8 mouse cellular contexts compared by ENCODE assay signal in the genomic region with DNA sequence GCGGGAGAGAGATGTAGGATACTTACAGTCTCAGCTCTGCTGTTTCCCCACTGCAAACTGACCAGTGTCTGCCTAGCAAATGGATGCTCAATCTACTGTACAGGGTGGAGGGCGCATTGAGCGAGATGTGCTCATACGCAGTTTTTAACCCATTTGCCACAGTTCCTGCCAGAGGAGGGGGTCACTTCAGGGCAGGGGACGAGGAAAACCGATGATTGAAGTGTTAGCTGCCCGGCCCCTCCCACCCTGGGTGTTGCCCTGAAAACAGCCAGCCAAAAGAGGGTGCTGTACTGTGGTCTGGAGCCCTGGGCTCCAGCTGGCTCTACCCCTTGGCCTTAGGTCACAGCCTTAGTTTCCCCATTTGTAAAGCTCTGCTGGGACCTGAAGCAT. TPM values are rescaled to one million over a fixed set of nuclear protein-coding genes. Genes with fewer than 3 reads are reported as not detected.
DNase-seq lines count a peak whose midpoint lies in the region; ATAC-seq and TF ChIP-seq lines count a peak whose summit lies in the region.

No protein-coding gene starts in this region.

- ATAC-seq in kidney, postnatal 0 days (replicated peaks; ENCODE audit: low FRiP score, low read depth): no peak; the same call in 1 of the 2 replicates
- ATAC-seq in embryonic facial prominence, embryonic 12.5 days (ENCODE audit: insufficient number of reproducible peaks, insufficient read depth, low FRiP score, low TSS enrichment): no peak
- ATAC-seq in intestine, postnatal 0 days: no peak
- ATAC-seq in midbrain, postnatal 0 days (ENCODE audit: low FRiP score): no peak

- no peaks in the 10 kb centered on the region for H3K27me3 ChIP-seq in kidney, postnatal 0 days (ENCODE audit: insufficient read depth, low read length)
- peaks cover 7% of the 10 kb centered on the region for H3K27me3 ChIP-seq in embryonic facial prominence, embryonic 12.5 days
- peaks cover 4% of the 10 kb centered on the region; the same call in 1 of the 2 replicates for H3K27me3 ChIP-seq in intestine, postnatal 0 days (replicated peaks; ENCODE audit: control insufficient read depth, insufficient read depth, low read length)
- H3K27me3 ChIP-seq in midbrain, postnatal 0 days (ENCODE audit: insufficient read depth, low read length): peaks cover 12% of the 10 kb centered on the region

- DNase-seq in kidney, postnatal 0 days (ENCODE audit: low spot score): no peak
- no peak for DNase-seq in kidney, adult 8-10 months
- no peak for DNase-seq in midbrain, postnatal 0 days (ENCODE audit: low spot score)
- DNase-seq in right cerebral cortex, postnatal 10 days (ENCODE audit: low spot score in 2 of 2): no peak
- no peak for DNase-seq in T-cell, adult 2 months (ENCODE audit: low spot score)
- DNase-seq in layer of hippocampus, adult 18-20 months (ENCODE audit: low spot score in 2 of 2): no peak

- H3K9ac ChIP-seq in kidney, postnatal 0 days (ENCODE audit: low read depth, low read length): peak overlapping the region; percentile 88
- H3K9ac ChIP-seq in embryonic facial prominence, embryonic 12.5 days: peak overlapping the region; percentile 73
- 0 out of 2 replicates have a peak overlapping the region, but pooled peaks have one; percentile 59 for H3K9ac ChIP-seq in intestine, postnatal 0 days (ENCODE audit: low read depth, low read length)
- H3K9ac ChIP-seq in midbrain, postnatal 0 days (replicated peaks; ENCODE audit: low read length, poor library complexity, severe bottlenecking): no peak overlapping the region

- H3K4me2 ChIP-seq in kidney, postnatal 0 days (ENCODE audit: low read length): peak overlapping the region; percentile 97
- peak overlapping the region; percentile 81 for H3K4me2 ChIP-seq in embryonic facial prominence, embryonic 12.5 days (replicated peaks)
- peak overlapping the region; percentile 98 for H3K4me2 ChIP-seq in intestine, postnatal 0 days (replicated peaks; ENCODE audit: low read depth)
- H3K4me2 ChIP-seq in midbrain, postnatal 0 days (ENCODE audit: low read depth, low read length, poor library complexity, severe bottlenecking): peak overlapping the region; percentile 93; the same call in 1 of the 2 replicates

- H3K4me1 ChIP-seq in kidney, postnatal 0 days (replicated peaks; ENCODE audit: insufficient read depth, low read length): peaks cover 30% of the 10 kb centered on the region
- H3K4me1 ChIP-seq in embryonic facial prominence, embryonic 12.5 days: peaks cover 57% of the 10 kb centered on the region
- peaks cover 10% of the 10 kb centered on the region; the same call in 1 of the 2 replicates for H3K4me1 ChIP-seq in intestine, postnatal 0 days (replicated peaks; ENCODE audit: control insufficient read depth, insufficient read depth, low read length)
- H3K4me1 ChIP-seq in midbrain, postnatal 0 days (ENCODE audit: insufficient read depth, low read length): peaks cover 10% of the 10 kb centered on the region

- 0 out of 2 replicates have a peak, but pooled peaks cover 2% of the 10 kb centered on the region for H3K36me3 ChIP-seq in kidney, postnatal 0 days (ENCODE audit: insufficient read depth, low read length)
- H3K36me3 ChIP-seq in embryonic facial prominence, embryonic 12.5 days: peaks cover 10% of the 10 kb centered on the region
- peaks cover 8% of the 10 kb centered on the region for H3K36me3 ChIP-seq in intestine, postnatal 0 days (ENCODE audit: control insufficient read depth, insufficient read depth)
- H3K36me3 ChIP-seq in midbrain, postnatal 0 days (ENCODE audit: insufficient read depth, low read length): peaks cover 5% of the 10 kb centered on the region

- no peaks in the 10 kb centered on the region for H3K9me3 ChIP-seq in kidney, postnatal 0 days (replicated peaks; ENCODE audit: low read length)
- H3K9me3 ChIP-seq in embryonic facial prominence, embryonic 12.5 days: no peaks in the 10 kb centered on the region
- no peaks in the 10 kb centered on the region for H3K9me3 ChIP-seq in intestine, postnatal 0 days (ENCODE audit: control insufficient read depth)
- no peaks in the 10 kb centered on the region for H3K9me3 ChIP-seq in midbrain, postnatal 0 days (ENCODE audit: low read length)

- TF ChIP-seq CTCF in kidney, postnatal 0 days (IDR thresholded peaks at IDR 0.05; ENCODE audit: low read depth): peak; percentile 20; the same call in 1 of the 2 replicates
- peak; percentile 30 for TF ChIP-seq CTCF in intestine, postnatal 0 days (IDR thresholded peaks at IDR 0.05; ENCODE audit: low read depth)
- TF ChIP-seq CTCF in midbrain, postnatal 0 days (IDR thresholded peaks at IDR 0.05): peak; percentile 19

- peak overlapping the region; percentile 77; the same call in 1 of the 2 replicates for H3K4me3 ChIP-seq in kidney, postnatal 0 days (replicated peaks; ENCODE audit: low read depth, low read length)
- peak overlapping the region; percentile 80 for H3K4me3 ChIP-seq in embryonic facial prominence, embryonic 12.5 days
- peak overlapping the region; percentile 62; the same call in 1 of the 2 replicates for H3K4me3 ChIP-seq in intestine, postnatal 0 days (ENCODE audit: low read depth, low read length)
- H3K4me3 ChIP-seq in midbrain, postnatal 0 days (ENCODE audit: low read depth, low read length): no peak overlapping the region

- WGBS in kidney, postnatal 0 days: 5% methylated on average over 7 of the region's 7 CpGs
- WGBS in embryonic facial prominence, embryonic 12.5 days: 14% methylated on average over 7 of the region's 7 CpGs
- WGBS in intestine, postnatal 0 days: 20% methylated on average over 7 of the region's 7 CpGs
- 18% methylated on average over 7 of the region's 7 CpGs for WGBS in midbrain, postnatal 0 days

- H3K27ac ChIP-seq in kidney, postnatal 0 days: peak overlapping the region; percentile 96
- H3K27ac ChIP-seq in embryonic facial prominence, embryonic 12.5 days: peak overlapping the region; percentile 85
- H3K27ac ChIP-seq in intestine, postnatal 0 days (ENCODE audit: low read depth, low read length): peak overlapping the region; percentile 87
- no peak overlapping the region for H3K27ac ChIP-seq in midbrain, postnatal 0 days (ENCODE audit: low read depth, low read length)

RNA-seq across cellular contexts. Expression of a gene that starts 1.9 kb away (rescaled TPM):
- polyA plus RNA-seq in kidney, postnatal 0 days (2015; fragmentation: Nextera tagmentation; extraction: Ambion mirVana): 109 and 115 TPM in 2 replicates
- polyA plus RNA-seq in embryonic facial prominence, embryonic 12.5 days (2016; fragmentation: Nextera tagmentation; extraction: Ambion mirVana): 36.8 and 43.3 TPM in 2 replicates
- polyA plus RNA-seq in intestine, postnatal 0 days (2015; fragmentation: Nextera tagmentation; extraction: Ambion mirVana): 39.7 and 40.1 TPM in 2 replicates
- 91.4 and 94.8 TPM in 2 replicates for total RNA-seq in midbrain, postnatal 0 days (2014; rRNA removed)
- 68.1 and 75.7 TPM in 2 replicates for polyA plus RNA-seq in midbrain, postnatal 0 days (2015; fragmentation: Nextera tagmentation; extraction: Ambion mirVana)
- 10 to 100 TPM; 11.3 to 11.7 TPM for total RNA-seq in layer of hippocampus, adult 18-20 months (2021)

RNA-seq across cellular contexts. Expression of a gene that starts 2.0 kb away (rescaled TPM):
- 68.5 and 72.2 TPM in 2 replicates for polyA plus RNA-seq in kidney, postnatal 0 days (2015; fragmentation: Nextera tagmentation; extraction: Ambion mirVana)
- polyA plus RNA-seq in embryonic facial prominence, embryonic 12.5 days (2016; fragmentation: Nextera tagmentation; extraction: Ambion mirVana): 66.2 and 68.9 TPM in 2 replicates
- 36.8 and 37.9 TPM in 2 replicates for polyA plus RNA-seq in intestine, postnatal 0 days (2015; fragmentation: Nextera tagmentation; extraction: Ambion mirVana)
- 27.0 and 28.9 TPM in 2 replicates for total RNA-seq in midbrain, postnatal 0 days (2014; rRNA removed)
- polyA plus RNA-seq in midbrain, postnatal 0 days (2015; fragmentation: Nextera tagmentation; extraction: Ambion mirVana): 77.9 and 78.5 TPM in 2 replicates
- 10 to 100 TPM; 39.2 to 42.8 TPM for total RNA-seq in layer of hippocampus, adult 18-20 months (2021)

RNA-seq across cellular contexts. Expression of a gene that starts 9.8 kb away (rescaled TPM):
- polyA plus RNA-seq in kidney, postnatal 0 days (2015; fragmentation: Nextera tagmentation; extraction: Ambion mirVana): 36.1 and 37.2 TPM in 2 replicates
- polyA plus RNA-seq in embryonic facial prominence, embryonic 12.5 days (2016; fragmentation: Nextera tagmentation; extraction: Ambion mirVana): 17.0 and 19.6 TPM in 2 replicates
- polyA plus RNA-seq in intestine, postnatal 0 days (2015; fragmentation: Nextera tagmentation; extraction: Ambion mirVana): 27.6 and 29.3 TPM in 2 replicates
- 46.4 and 52.9 TPM in 2 replicates for total RNA-seq in midbrain, postnatal 0 days (2014; rRNA removed)
- polyA plus RNA-seq in midbrain, postnatal 0 days (2015; fragmentation: Nextera tagmentation; extraction: Ambion mirVana): 13.6 and 15.0 TPM in 2 replicates
- 10 to 100 TPM; 24.2 to 26.0 TPM for total RNA-seq in layer of hippocampus, adult 18-20 months (2021)

RNA-seq across cellular contexts. Expression of a gene that starts 16.1 kb away (rescaled TPM):
- polyA plus RNA-seq in kidney, postnatal 0 days (2015; fragmentation: Nextera tagmentation; extraction: Ambion mirVana): 16.1 and 20.5 TPM in 2 replicates
- 12.8 and 13.3 TPM in 2 replicates for polyA plus RNA-seq in embryonic facial prominence, embryonic 12.5 days (2016; fragmentation: Nextera tagmentation; extraction: Ambion mirVana)
- 12.6 and 12.7 TPM in 2 replicates for polyA plus RNA-seq in intestine, postnatal 0 days (2015; fragmentation: Nextera tagmentation; extraction: Ambion mirVana)
- 4.0 and 5.3 TPM in 2 replicates for total RNA-seq in midbrain, postnatal 0 days (2014; rRNA removed)
- polyA plus RNA-seq in midbrain, postnatal 0 days (2015; fragmentation: Nextera tagmentation; extraction: Ambion mirVana): 5.3 and 5.9 TPM in 2 replicates
- total RNA-seq in layer of hippocampus, adult 18-20 months (2021): 1 to 10 TPM; 3.3 TPM

RNA-seq across cellular contexts. Expression of a gene that starts 22.0 kb away (rescaled TPM):
- 68.0 and 72.9 TPM in 2 replicates for polyA plus RNA-seq in kidney, postnatal 0 days (2015; fragmentation: Nextera tagmentation; extraction: Ambion mirVana)
- 13.9 and 14.6 TPM in 2 replicates for polyA plus RNA-seq in embryonic facial prominence, embryonic 12.5 days (2016; fragmentation: Nextera tagmentation; extraction: Ambion mirVana)
- 75.5 and 79.4 TPM in 2 replicates for polyA plus RNA-seq in intestine, postnatal 0 days (2015; fragmentation: Nextera tagmentation; extraction: Ambion mirVana)
- 6.5 and 7.0 TPM in 2 replicates for total RNA-seq in midbrain, postnatal 0 days (2014; rRNA removed)
- polyA plus RNA-seq in midbrain, postnatal 0 days (2015; fragmentation: Nextera tagmentation; extraction: Ambion mirVana): 22.2 and 24.5 TPM in 2 replicates
- total RNA-seq in layer of hippocampus, adult 18-20 months (2021): 10 to 100 TPM; 29.9 to 35.6 TPM
